Mouse (Mus musculus) gastrocnemius, postnatal 36 days (tissue): ENCODE measurements around the gene Fbxo2. TPM values are rescaled to one million over a fixed set of nuclear protein-coding genes. Genes with fewer than 3 reads are reported as not detected.
"Not testable (repeated sequence)": the region's sequence is repeated elsewhere in the genome, so short reads cannot be mapped to it uniquely, and the experiment has no call there.

Source experiments
- DNase-seq, 2 experiments: peaks; one replicate each; pipeline ENCODE4 v3.0.0; 2022
- intact Hi-C: fragments of 180-260 bp; cut with DNase I; formaldehyde crosslinking; loops from one replicate; pipeline ENCODE4 v1.15.1; 2025
- total RNA-seq, 2 experiments: library from RNA; stranded (reverse); gene quantifications; 2 replicates each; pipeline ENCODE4 v1.2.3; 2021

Gene Fbxo2
- total RNA-seq, 2 experiments from 2014 or later, result not detected

DNA sequence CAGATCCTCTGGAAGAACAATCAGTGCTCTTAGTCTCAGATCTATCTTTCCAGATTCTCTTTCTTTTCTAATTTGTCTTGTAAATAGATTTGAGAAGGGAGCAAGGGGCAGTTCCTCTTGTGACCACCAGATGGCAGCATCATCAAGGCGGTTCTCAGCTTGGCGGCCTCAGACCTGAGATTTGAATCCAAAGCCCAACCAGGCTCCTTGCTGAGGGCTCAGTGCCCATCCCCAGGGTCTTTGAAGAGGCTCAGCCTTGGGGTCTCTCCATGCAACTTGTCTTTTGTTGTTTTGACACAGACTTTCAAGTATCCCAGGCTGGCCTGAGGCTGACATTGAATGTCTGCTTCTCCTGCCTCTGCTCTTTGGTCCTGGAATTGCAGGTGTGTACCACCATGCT is 10.4 kb downstream of the Fbxo2 start:
- intact Hi-C loops, result loop anchor here (2.0 kb wide), 1 partner anchor 260 kb away; no protein-coding TSS in a partner anchor
- DNase-seq, result peak in 1 of 2 experiments; percentile 24

DNA sequence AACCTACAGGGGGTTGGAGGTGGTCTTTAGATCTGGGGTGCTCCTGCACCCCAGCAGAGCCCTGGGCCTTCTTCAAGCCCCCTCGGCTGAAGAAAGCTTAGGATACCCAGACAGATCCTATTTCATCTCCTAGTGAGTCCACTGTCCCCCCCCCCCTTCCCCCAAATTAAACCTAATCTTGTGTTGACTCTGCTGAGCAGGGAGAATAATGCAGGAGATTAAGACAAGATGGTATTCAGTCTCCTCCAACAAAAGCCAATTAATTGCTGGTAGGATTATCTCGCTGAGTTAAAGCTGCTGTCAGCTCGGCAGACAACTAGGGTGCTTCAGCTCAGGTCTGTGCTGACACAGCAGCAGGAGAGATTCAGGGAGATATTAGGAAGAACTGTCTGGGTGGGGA is 10.8 kb downstream of the Fbxo2 start:
- intact Hi-C loops, result loop anchor here (2.0 kb wide), 1 partner anchor 260 kb away; no protein-coding TSS in a partner anchor
- no peak for DNase-seq

DNA sequence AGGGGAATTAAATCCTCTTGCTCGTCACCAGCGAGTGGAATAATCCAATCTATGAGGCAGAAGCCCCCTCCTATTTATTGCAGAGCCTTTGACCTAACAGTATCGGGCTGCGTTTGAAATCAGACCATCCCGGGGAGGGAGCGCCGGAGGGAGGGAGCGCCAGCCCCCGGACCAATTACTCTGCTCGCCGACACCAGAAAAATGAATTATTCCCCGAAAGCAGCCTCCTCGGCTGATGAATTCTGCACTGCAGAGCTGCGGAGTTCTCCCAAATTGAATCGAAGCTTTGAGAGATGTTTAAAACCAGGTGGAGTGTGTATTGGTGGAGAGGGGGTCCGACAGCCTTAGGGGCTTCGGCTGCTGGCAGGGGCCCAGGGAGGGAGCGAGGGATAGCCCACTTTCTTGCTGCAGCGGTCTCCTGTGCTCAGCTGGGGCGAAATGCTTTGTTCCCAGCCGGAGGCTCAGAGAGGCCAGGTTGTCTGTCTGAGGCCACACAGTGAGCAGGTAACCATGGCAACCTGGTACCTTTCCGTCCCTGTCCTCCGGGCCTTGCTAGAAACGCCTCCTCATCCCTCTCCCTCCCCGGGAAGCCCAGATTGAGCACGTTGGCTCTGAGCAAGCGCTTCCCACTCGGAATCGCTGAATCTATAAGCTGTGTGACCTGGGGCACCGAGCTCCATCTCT is 13.5 kb downstream of the Fbxo2 start:
- DNase-seq, result no peak
- intact Hi-C loops, result no loop called here

DNA sequence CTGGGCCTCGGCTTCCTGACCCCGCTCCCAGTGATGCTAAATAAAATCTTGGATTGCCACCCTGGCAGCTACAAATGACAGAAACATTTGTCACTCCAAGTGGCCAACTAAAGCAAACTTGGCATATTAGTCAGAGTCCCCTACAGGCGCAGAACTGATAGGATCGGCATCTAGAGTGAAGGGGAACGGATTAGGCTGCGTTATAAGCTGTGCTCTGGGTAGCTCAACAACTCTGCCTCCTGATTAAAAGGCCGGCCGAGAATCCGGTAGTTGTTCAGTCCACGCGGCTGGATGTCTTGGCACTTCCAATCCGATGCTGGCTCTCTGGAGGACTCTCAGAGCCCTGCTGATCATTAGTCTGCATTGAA is 14.1 kb downstream of the Fbxo2 start:
- intact Hi-C loops, result no loop called here

DNA sequence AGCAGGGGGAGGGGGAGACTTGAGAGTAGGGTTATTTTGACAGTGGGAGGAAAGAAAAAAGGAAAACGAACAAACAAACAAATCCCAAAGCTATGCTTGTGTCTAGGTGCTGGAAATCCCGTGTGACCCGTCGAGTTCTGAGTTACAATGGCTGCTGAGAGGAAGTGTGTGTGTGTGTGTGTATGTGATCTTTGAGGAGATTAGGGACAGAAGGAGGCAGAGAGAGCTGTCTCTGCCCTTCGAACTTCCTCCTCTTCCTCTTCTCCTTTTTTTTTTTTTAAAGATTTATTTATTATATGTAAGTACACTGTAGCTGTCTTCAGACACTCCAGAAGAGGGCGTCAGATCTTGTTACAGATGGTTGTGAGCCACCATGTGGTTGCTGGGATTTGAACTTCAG is 16.2 kb downstream of the Fbxo2 start:
- DNase-seq, intact Hi-C loops: not testable (repeated sequence)

More for the DNA sequence above, 14.1 kb downstream of the Fbxo2 start:
- DNase-seq, result no peak

DNA sequence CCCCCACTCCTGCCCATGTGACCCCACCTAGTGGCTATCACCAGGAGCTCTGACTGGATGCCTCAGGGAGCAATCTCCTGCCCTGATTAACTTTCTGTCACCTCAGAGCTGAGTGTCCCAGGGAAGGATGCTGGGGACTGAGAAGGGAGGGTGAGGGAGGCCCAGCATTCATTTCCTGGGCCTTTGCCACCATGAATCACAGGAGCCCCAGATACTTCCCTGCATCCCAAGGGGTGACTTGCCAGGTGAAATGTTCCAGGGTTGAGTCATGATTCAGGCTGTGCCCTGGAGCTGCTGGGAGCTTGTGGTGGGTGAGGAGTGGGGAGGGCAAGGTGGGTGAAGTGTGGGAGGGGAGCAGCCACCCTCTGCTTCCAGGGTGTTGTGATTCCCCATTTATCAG is 17.3 kb downstream of the Fbxo2 start:
- DNase-seq, result no peak
- intact Hi-C loops, result no loop called here

DNA sequence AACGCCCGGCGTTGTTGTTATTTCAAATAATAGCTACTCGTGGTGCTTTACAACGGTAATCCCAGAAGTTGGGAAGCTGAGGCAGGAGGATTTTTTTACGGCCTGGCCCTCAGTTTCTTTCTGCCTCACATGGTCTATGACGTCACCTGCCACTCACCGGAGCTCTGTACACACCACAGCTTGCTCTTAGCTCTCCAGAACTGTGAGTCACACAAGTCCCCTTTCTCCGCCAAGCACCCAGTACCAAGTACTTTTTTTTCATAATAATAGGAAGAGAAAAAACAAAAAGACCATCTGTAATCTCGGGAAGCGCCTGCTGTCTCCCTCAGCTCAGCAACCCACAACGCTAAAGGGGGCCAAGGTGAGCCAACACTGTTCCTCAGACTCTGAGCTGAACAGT is 21.1 kb downstream of the Fbxo2 start:
- no peak for DNase-seq
- intact Hi-C loops, result no loop called here

DNA sequence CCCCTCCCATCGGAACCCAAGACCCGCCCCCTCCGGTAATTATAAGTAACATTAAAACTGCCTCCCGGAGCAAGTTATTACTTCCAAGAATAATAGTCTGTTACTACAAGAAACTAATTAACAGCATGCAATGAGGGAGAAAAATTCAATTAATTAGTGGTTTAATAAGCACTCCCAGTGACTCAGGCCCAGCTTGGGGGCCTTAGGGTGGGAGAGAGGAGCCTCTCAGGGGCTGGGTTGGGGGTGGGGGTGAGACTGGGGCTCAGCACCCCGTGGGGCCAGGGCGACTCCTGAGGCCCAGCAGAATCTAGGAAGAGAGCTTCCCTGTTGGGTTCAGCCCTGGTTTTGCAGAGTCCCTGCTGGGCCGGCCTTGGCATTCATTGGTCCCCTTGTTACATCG is 21.9 kb downstream of the Fbxo2 start:
- no peak for DNase-seq
- intact Hi-C loops, result no loop called here

DNA sequence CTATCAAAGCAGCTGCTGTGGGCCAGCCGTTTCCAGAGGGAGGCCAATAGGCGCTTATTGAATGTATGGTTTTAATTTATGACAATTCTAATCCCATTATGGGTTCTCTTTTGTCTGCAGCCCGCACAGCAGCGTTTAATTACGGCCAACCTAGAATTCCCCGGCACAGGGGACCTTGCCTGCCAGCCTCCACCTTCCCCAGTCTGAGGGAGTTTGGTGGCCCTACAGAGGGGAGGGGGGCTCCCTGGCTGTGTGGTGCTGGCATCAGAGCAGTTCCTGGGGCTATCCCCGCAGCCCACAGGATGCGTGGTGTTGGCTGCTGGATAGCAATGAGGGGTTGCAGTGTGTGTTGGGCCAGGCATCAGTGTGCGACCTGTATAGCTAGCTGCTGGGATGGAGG is 24.1 kb downstream of the Fbxo2 start:
- no peak for DNase-seq
- intact Hi-C loops, result no loop called here

DNA sequence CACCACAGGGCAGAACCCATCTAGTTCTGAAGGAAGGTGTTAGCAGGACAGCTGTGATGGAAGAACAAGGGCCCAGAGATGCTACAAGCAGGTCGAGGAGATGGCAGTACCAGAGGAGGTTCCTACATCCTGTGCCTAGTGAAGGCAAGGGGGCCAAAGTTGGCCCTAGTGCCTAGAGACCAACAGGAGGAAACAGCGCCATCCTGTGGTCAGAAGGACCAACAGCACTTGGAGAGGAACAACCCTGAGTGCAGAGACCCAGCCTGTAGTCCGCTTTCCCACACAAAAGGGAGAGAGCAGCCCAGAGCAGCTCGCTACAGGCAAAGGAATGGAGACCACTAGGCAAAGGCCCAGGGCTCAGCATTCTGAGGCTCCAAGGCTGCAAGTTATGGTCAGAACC is 25.4 kb downstream of the Fbxo2 start:
- intact Hi-C loops, result no loop called here
- DNase-seq, result no peak

DNA sequence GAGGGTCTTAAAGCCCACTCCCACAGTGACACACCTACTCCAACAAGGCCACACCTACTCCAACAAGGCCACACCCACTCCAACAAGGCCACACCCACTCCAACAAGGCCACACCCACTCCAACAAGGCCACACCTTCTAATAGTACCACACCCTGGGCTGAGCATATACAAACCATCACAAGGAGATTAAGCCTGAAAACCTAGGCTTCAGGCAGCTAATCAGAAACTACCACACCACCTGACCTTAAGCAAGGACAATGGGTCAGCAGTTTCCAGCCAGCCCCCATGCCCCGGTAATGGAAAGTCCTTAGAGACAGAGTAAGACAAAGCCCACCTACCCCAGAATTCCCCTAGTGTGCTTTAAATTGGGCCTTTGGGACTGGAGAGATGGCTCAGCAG is 28.3 kb downstream of the Fbxo2 start:
- DNase-seq, intact Hi-C loops: not testable (repeated sequence)

DNA sequence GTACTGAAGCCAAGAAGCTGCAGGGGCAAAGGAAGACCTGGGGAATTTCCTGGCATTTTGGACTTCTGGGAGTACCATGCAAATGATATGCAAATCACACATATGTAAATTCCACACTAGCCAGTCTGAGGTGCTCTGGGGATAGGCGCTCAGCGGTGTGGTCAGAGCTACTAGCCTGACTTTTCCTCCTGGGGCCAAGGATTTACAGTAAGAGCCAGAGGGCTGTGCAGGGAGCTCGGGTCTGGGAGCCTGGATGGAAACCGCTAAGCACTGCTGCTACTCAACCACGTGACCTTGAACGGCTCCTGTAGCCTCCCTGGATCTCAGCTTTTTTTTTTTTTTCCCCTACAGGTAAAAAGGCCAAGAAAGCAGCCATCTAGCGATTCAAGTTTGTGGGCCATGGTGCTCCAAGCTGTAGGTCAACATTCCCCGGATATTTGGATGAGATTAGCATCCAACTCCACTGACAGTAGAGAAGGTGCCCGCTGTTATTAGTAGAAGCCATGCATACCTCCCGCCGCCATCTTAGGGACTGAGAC is 32.4 kb downstream of the Fbxo2 start:
- no peak for DNase-seq
- intact Hi-C loops, result no loop called here

DNA sequence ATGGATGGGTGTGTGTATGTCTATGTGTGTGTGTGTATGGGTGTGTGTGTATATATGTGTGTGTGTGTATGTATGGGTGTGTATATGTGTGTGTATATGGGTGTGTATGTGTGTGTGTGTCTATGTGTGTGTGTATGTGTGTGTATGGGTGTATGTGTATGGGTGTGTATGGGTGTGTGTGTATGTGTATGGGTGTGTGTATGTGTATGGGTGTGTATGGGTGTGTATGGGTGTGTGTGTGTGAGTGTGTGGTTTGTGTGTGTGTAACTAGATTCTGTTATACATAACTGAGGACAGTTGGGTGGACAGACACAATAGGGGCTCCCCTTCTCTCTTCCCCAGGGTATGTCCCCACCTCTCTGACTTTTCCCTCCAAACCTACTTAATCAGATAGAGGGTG is 34.0 kb downstream of the Fbxo2 start:
- DNase-seq, result no peak
- intact Hi-C loops, result no loop called here

DNA sequence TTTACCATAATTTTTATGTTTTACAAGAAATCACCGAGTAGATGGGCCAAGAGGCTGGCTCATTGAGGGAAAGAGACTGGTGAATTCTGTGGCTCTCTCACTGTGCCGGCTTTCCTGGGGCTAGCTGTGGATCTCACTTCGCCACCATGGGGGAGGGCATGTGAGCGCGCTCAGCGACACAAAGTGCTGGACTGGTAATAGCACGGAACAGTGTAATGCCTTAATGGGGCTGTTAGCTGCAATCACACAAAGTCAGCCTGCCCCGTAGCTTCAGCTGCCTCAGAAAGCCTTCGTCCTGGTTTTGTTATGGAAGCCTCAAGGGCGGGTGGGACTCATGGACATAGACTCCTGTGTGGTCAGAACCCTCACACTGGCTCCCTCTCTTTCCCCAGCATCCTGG is 38.3 kb downstream of the Fbxo2 start:
- intact Hi-C loops, result no loop called here
- no peak for DNase-seq

DNA sequence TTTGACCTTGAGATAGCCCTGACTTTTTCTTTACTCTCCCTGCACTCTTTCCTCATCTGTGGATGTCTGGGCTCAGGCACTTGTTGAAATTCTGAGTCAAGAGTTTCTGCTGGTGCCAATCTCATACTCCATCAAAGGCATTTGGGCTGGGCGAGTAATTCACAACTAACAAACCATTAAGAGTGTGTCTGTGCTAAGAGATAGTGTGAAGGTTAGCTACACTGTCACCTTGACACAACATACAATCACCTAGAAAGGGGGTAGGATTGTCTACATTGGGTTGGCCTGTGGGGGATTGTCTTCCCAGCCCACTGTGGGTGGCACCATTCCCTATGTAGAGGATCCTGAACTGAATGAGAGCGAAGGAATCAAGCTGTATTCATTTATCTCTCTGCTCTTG is 43.1 kb downstream of the Fbxo2 start:
- no peak for DNase-seq
- intact Hi-C loops, result no loop called here

DNA sequence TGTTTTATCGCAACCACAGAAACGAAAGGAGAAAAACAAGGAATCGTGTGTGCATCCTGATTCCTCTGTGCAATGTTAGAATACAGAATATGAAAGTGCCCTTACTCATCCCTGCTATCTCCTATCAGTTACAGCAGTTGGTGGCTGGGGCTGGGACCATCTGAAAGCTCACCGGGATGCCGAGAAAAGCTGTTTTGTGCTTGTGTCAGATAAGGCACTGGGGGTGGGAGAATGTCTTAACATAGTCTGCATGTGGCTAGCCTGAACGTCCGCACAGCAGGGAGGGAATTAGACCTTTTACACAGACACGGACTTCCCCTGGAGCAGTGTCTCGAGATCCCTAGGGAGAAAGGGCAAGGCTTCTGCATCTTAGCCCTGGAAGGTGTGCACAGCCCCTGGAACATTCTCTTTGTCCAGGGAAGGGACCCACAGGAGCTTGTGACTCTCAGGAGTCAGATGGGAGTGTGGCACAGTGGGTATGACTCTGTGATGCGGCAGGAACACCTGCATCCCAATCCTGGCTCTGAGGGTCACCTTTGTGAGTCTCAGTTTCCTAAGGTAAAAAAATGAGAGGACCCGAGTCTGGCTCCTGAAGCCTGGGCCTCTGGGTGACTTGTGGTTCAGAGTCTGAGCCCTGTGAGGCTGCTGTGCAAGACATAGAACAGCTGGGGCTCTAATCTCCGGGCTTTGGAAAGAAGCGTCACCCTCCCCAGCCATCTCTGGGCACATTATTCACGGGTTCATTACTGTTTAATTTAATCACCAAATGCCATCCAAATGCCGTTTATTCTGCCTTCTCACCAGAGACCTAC is 43.8 kb downstream of the Fbxo2 start:
- no peak for DNase-seq
- intact Hi-C loops, result no loop called here

DNA sequence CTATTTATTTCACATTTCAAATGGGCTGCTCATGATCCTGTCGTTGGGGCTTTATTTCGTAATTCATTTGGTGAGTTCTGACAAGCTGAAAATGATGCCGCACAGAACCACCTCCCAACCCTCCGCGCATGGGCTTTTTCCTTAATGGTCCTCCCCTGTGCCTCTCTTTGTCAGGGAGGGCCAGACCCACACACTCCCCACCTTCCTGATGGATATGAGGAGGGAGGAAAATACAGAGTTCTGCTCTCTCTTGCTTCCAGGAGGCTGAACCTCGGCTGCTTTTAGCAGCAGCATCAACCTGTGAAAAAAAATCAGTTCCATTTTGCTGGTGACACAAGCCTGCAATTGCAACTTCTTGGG is 44.4 kb downstream of the Fbxo2 start:
- DNase-seq, result no peak
- intact Hi-C loops, result no loop called here

DNA sequence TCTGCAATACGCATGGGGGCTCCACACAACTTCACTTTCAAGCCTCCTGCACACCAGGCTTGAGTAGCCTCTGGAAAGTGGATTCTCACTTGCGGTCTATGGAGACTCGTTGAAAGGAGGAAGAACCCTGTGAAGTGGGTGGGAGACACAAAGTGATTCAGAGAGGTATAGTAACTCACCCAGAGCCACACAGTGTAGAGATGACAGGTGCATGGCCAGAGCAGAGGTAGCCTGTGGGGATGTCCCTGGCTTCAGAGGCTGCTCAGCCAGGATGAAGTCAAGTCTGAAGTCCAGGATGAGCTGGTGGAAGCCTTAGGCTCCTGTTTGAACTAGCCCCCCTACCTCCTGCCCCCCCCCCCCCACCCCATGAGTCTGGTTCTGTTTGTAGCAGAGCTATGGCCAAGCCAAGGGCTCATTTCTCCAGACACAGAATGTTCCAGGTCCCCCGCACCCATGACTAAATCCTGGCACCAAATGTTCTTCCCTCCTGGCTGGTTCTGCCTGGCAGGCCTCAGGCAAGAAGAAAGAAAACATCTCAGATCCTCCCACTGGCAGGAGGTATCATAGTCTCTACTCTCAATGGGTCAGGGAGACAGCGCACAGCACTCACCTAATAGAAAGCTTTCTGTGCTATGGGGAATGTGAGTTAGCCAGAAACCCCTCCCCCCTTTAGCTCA is 54.2 kb downstream of the Fbxo2 start:
- no peak for DNase-seq
- intact Hi-C loops, result no loop called here

DNA sequence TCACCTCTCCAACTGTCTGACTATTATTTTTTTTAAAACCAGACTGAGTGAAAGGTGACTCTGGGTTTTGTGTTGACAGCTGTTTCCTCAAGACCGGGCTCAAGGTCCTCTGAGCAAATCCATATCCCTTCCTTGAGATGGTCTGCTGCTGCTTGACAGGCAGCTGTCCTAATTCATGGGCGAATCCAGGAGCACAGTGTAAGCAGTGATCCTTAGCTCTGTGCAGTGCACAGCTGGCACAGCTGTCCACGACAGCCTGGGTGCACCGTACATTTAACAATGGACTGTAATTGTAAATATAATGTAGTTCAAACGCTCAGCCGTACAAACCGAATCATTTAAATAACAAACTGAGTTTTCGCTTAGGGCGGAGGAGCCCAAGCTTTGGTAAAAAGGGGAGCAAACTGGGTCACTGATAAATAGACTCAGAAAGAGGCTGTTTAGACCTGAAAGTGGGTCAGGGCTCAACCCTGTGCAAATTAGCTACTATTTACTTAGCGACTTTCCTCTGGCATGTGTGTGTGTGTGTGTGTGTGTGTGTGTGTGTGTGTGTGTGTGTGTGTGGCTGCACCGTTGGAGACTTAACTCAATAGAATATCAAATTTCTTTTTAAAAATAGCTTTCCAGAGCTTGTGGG is 55.0 kb downstream of the Fbxo2 start:
- DNase-seq, result no peak
- intact Hi-C loops, result no loop called here
